Mouse (Mus musculus) layer of hippocampus, adult 8-10 months (tissue): Measurements from ENCODE around the gene Crip2. TPM values are rescaled to one million over a fixed set of nuclear protein-coding genes. Genes with fewer than 3 reads are reported as not detected.

ENCODE experiments used
- DNase-seq, 2 experiments: peaks; one replicate each; pipeline ENCODE4 v3.0.0; 2022; ENCODE audit warnings: low spot score in 2 of 2
- total RNA-seq, 4 experiments: library from RNA; stranded (reverse); gene quantifications; 2 replicates each; pipeline ENCODE4 v1.2.4; 2022

The Crip2 gene
- total RNA-seq, 4 experiments from 2014 or later = 75.5 to 95.0 (median 89.1) TPM

- DNase-seq = peak; percentile 85
These were observed 6.3 kb downstream of the Crip2 start, which contains the start of gene Crip1 for GRCm38 (mm10) chr12:113146112-113147057. Crip1 (plus strand) TSS chr12:113146316.

GRCm38 (mm10) chr12:113147481-113147880 lies 7.4 kb downstream of the Crip2 start:
- DNase-seq = no peak

GRCm38 (mm10) chr12:113148381-113149035 lies 8.5 kb downstream of the Crip2 start:
- DNase-seq = no peak

- no peak for DNase-seq
These were observed 9.3 kb downstream of the Crip2 start for GRCm38 (mm10) chr12:113149341-113149740.

GRCm38 (mm10) chr12:113149896-113150295 lies 9.9 kb downstream of the Crip2 start:
- no peak for DNase-seq

- no peak for DNase-seq
These were observed 10.6 kb downstream of the Crip2 start for GRCm38 (mm10) chr12:113150591-113150990.

- no peak for DNase-seq
These were observed 11.0 kb downstream of the Crip2 start for GRCm38 (mm10) chr12:113151046-113151445.

- DNase-seq = no peak
These were observed 11.7 kb downstream of the Crip2 start for GRCm38 (mm10) chr12:113151661-113152271.

- no peak for DNase-seq
These were observed 12.2 kb downstream of the Crip2 start for GRCm38 (mm10) chr12:113152272-113152661.

- DNase-seq = no peak
These were observed 13.0 kb downstream of the Crip2 start for GRCm38 (mm10) chr12:113152991-113153525.

GRCm38 (mm10) chr12:113153971-113154370 lies 13.9 kb downstream of the Crip2 start:
- DNase-seq = no peak

GRCm38 (mm10) chr12:113154747-113155075 lies 14.7 kb downstream of the Crip2 start:
- DNase-seq = no peak

- peak in 1 of 2 experiments; percentile 26 for DNase-seq
These were observed 15.2 kb downstream of the Crip2 start for GRCm38 (mm10) chr12:113155076-113155771.

GRCm38 (mm10) chr12:113155887-113156539 lies 16.0 kb downstream of the Crip2 start, which contains the start of gene Tedc1:
Tedc1 (plus strand) TSS chr12:113156421.
- DNase-seq = peak; percentile 98 to 99

- DNase-seq = peak in 1 of 2 experiments; percentile 26
These were observed 16.5 kb downstream of the Crip2 start for GRCm38 (mm10) chr12:113156540-113156929.

GRCm38 (mm10) chr12:113157002-113157401 lies 17.0 kb downstream of the Crip2 start:
- DNase-seq = peak; percentile 11 to 43

GRCm38 (mm10) chr12:113157521-113157920 lies 17.5 kb downstream of the Crip2 start:
- no peak for DNase-seq

GRCm38 (mm10) chr12:113157971-113158370 lies 17.9 kb downstream of the Crip2 start:
- no peak for DNase-seq

- peak; percentile 59 to 78 for DNase-seq
These were observed 23.5 kb downstream of the Crip2 start for GRCm38 (mm10) chr12:113163561-113164006.

- DNase-seq = no peak
These were observed 28.0 kb downstream of the Crip2 start for GRCm38 (mm10) chr12:113168031-113168536.
